Mouse (Mus musculus): ENCODE data around the gene Chek2. TPM values are rescaled to one million over a fixed set of nuclear protein-coding genes. Genes with fewer than 3 reads are reported as not detected.
A peak's percentile ranks its signal among the peaks of the same experiment; 100 is the strongest.

Chek2 gene
- total RNA-seq, 2 experiments from 2014 or later, result 5.7 to 7.0 TPM

DNA sequence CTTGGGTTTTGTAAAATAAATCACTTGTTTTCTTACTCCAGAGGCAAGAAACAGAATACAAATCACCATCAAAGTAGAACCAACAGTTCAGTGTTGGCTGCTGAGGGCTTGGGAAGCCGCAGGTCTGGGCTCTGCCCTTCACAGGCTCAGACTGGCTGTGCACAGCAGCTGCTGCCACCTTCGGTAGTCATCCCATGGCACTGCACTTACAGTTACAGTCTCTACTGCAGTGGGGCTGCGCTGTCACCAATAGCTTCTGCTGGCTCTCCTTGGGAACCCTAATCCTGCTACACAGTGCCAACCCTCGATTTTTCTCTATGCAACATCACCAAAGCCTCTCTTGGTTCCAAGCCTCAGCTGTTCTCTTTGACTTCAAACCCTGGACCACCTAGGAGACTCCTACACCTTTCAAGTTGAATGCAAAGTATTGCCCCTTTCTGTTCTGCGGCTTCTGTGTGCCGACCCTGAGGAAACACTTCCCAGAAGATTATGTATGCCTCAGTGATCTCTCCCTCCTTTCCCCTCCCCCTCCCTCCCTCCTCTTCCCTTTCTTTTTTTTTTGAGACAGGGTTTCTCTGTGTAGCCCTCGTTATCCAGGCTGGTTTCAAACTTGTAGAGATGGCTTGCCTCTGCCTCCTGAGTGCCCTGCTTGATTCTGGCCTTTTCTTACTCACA, 57.5 kb downstream of the Chek2 start:
- intact Hi-C loops (cut with DNase I), result no loop called here
- no peak for DNase-seq

DNA sequence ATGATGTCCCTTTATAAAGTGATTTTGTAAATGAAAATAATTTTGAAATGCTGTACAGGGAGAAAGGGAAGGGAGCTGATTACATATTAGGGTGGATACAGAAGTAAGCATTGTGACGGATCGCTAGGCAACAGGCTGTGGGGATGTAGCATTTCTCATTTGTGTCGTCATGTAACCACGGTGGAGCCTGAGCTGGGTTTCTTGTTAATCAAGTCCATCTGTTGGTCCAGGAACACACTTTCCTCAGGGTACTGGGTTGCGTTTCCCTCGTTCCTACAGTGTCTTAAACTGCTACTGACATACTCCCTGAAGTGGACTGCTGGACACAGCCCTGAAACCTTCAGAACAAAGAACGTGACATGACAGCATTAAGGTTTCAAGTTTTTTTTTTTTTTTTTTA, 58.4 kb downstream of the Chek2 start:
- intact Hi-C loops (cut with DNase I), result no loop called here
- DNase-seq, result no peak

DNA sequence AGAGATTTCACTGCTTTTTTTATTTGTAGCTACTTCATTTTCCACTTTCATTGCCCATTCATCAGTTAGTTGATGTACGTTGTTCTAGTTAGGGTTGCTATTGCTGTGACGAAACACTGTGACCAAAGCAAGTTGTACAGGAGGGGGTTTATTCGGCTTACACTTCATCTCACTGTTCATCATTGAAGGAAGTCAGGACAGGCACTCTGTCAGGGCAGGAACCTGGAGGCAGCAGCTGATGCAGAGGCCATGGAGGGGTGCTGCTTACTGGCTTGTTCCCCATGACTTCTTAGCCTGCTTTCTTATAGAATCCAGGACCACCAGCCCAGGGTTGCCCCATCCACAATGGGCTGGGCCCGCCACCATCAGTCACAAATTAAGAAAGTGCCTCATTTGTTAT, 59.0 kb downstream of the Chek2 start:
- DNase-seq, result no peak
- intact Hi-C loops (cut with DNase I), result no loop called here

DNA sequence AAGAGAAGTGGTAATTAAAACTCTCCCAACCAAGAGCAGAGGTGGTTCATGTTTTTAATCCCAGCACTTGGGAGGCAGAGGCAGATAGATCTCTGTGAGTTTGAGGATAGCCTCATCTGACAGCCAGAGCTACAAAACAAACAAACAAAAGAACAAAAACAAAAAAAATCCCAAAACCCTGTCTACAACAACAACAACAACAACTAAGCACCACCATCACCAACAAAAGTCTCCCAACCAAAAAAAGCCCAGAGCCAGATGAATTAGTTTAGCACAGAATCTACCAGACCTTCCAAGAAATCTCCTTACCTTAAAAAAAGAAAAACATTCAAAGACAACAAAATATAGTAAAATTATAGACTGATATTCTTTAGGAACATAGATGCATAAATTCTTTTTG, 60.6 kb downstream of the Chek2 start:
- intact Hi-C loops (cut with DNase I), result no loop called here

GRCm38 (mm10) chr5:110906708-110907107, 66.9 kb downstream of the Chek2 start:
- DNase-seq, result no peak
- intact Hi-C loops (cut with DNase I), result no loop called here

More for the DNA sequence above, 60.6 kb downstream of the Chek2 start:
- DNase-seq, result no peak

GRCm38 (mm10) chr5:110908879-110909278, 69.1 kb downstream of the Chek2 start:
- no peak for DNase-seq
- intact Hi-C loops (cut with DNase I), result no loop called here

GRCm38 (mm10) chr5:110909955-110910589, 70.3 kb downstream of the Chek2 start:
- no peak for DNase-seq
- intact Hi-C loops (cut with DNase I), result no loop called here

DNA sequence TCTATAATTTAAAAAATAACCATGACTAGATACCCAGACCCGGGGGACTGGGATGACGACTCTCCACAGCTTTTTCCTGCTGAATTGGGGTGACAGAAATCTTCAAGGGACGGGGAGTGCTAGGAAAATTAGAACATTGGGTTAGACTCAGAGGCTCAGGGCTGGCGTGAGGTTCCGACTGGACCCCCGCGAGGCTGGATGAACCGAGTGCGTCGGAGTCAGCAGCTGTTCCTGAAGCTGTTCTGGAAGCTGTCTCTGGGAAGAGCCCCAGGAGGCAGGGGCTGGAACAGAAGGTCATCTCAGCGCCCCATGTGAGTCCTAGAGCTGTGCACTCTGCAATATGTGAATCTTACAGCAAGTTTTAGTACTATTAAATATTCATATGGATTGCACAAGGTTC, 75.1 kb downstream of the Chek2 start:
- intact Hi-C loops (cut with DNase I), result no loop called here
- peak in 1 of 2 experiments; percentile 10 for DNase-seq

DNA sequence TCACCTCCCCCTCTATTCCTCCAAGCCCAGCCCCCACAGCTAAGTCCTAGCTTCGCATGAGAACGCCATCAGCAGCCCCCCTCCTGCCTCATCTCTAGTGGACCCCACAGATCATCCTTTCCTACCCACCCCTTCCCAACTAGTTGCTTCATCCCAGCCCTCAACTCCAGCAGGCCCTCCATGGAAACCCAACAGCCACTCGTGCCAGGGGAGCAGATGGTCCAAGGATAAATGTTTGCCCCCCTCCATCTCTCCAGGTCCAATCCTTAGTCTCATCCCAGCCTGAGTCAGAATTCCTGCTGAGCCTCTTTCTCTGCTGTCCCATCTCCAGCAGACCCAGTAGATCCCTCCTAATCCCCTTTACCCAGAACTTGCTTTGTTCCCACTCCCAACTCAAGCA, 76.5 kb downstream of the Chek2 start:
- intact Hi-C loops (cut with DNase I), result no loop called here
- no peak for DNase-seq

- intact Hi-C loops (cut with DNase I), result no loop called here
- DNase-seq, result no peak
These were observed 79.8 kb downstream of the Chek2 start for GRCm38 (mm10) chr5:110919541-110919940.

DNA sequence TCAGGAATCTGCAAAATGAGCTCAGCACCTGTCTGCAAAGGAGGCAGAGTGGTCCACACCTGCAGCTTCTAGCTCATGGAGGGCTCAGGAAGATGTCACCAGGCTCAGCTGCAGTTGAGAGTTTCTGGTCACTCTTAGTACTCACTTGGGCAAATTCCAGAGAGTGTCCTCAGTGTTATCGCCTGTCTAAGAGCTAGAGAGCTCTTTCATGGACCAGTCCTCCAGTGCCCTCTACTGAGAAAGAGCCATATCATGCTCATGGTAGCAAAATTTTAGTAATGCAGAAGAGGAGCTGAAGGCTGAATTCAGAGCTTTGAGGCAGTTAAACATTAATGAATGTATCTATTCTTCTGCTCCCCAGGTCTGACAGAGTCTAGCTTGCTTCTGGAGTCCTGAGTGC, 83.6 kb downstream of the Chek2 start:
- DNase-seq, result peak; percentile 54 to 59
- intact Hi-C loops (cut with DNase I), result loop anchor here (1.0 to 5.0 kb wide), 4 partner anchors 49 to 333 kb away; no protein-coding TSS in a partner anchor

Other genes starting within 250 kb of the Chek2 start
- gene Noc4l, start 186.6 kb upstream of the Chek2 start, total RNA-seq (2021), result 10 to 100 TPM; 14.4 to 16.5 TPM
- gene Ddx51, start 186.5 kb upstream of the Chek2 start, total RNA-seq (2021), result 10 to 100 TPM; 10.5 to 12.2 TPM
- 10 to 100 TPM; 53.3 to 58.7 TPM for gene Ep400, start 69.3 kb upstream of the Chek2 start, total RNA-seq (2021)
- 10 to 100 TPM; 19.3 to 23.8 TPM for gene Pus1, start 59.3 kb upstream of the Chek2 start, total RNA-seq (2021)
- 10 to 100 TPM; 70.5 to 75.6 TPM for gene Ulk1, start 29.9 kb upstream of the Chek2 start, total RNA-seq (2021)
- 10 to 100 TPM; 13.7 to 18.9 TPM for gene Hscb, start 202 bp upstream of the Chek2 start, total RNA-seq (2021)
- 10 to 100 TPM; 26.7 to 29.3 TPM for gene Ttc28, start 39.8 kb downstream of the Chek2 start, total RNA-seq (2021)